Mouse (Mus musculus) embryonic facial prominence, embryonic 11.5 days (tissue): ENCODE measurements around the gene F8a. TPM values are rescaled to one million over a fixed set of nuclear protein-coding genes. Genes with fewer than 3 reads are reported as not detected.
"Not testable (repeated sequence)": the region's sequence is repeated elsewhere in the genome, so short reads cannot be mapped to it uniquely, and the experiment has no call there.

Source experiments
- ATAC-seq: fragments of 200-750 bp; cut with Nextera tagmentation; replicated peaks from 2 replicates; pipeline ENCODE4 v1.8.0; 2017; ENCODE audit warnings: low read depth; ENCODE audit not compliant: insufficient number of reproducible peaks, low FRiP score, low TSS enrichment
- DNase-seq: peaks from one replicate; pipeline ENCODE4 v3.0.0-alpha.2; 2015; ENCODE audit warnings: low spot score
- H3K27ac ChIP-seq: fragments of 300-500 bp; sonication (generic); replicated peaks from 2 replicates; pipeline ENCODE4 v1.5.1; 2014; ENCODE audit warnings: mild to moderate bottlenecking, low read depth, low read length, control low read depth
- H3K27me3 ChIP-seq: fragments of 300-500 bp; sonication (generic); 2 replicates; pipeline ENCODE4 v1.6.1; 2014; ENCODE audit warnings: mild to moderate bottlenecking, low read length, moderate library complexity, mixed read lengths; ENCODE audit not compliant: control insufficient read depth, insufficient read depth
- H3K36me3 ChIP-seq: fragments of 300-500 bp; sonication (generic); replicated peaks from 2 replicates; pipeline ENCODE4 v1.6.1; 2014; ENCODE audit warnings: low read depth, mild to moderate bottlenecking, low read length, moderate library complexity, mixed read lengths; ENCODE audit not compliant: control insufficient read depth, insufficient read depth
- H3K4me1 ChIP-seq: fragments of 300-500 bp; sonication (generic); 2 replicates; pipeline ENCODE4 v1.6.1; 2014; ENCODE audit warnings: low read length, mixed read lengths; ENCODE audit not compliant: control insufficient read depth, insufficient read depth
- H3K4me2 ChIP-seq: fragments of 300-500 bp; sonication (generic); 2 replicates; pipeline ENCODE4 v1.6.1; 2014; ENCODE audit warnings: low read depth, mild to moderate bottlenecking, control low read depth, low read length, moderate library complexity
- H3K4me3 ChIP-seq: fragments of 300-500 bp; sonication (generic); 2 replicates; pipeline ENCODE4 v1.5.1; 2014; ENCODE audit warnings: low read depth, low read length, control low read depth
- H3K9ac ChIP-seq: fragments of 300-500 bp; sonication (generic); replicated peaks from 2 replicates; pipeline ENCODE4 v1.6.1; 2014; ENCODE audit warnings: mild to moderate bottlenecking, control low read depth, low read length
- H3K9me3 ChIP-seq: fragments of 300-500 bp; sonication (generic); replicated peaks from 2 replicates; pipeline ENCODE4 v1.6.1; 2016; ENCODE audit warnings: mild to moderate bottlenecking, low read length, inconsistent platforms, mixed read lengths; ENCODE audit not compliant: control insufficient read depth
- WGBS: fragments of 180-500 bp; shearing (Covaris S2); extraction: QIAGEN DNeasy Blood & Tissue Kit; methylation state at CpG from one replicate; pipeline ENCODE4 v1.1.7; 2014; 5-methylcytosine and 5-hydroxymethylcytosine counted together
- polyA plus RNA-seq: library from polyadenylated mRNA; unstranded; fragments of >200 nt; fragmentation: Nextera tagmentation; extraction: Ambion mirVana; gene quantifications from 2 replicates; pipeline ENCODE4 v1.2.1, GENCODE M21; 2014

F8a gene
- polyA plus RNA-seq: 8.6 and 9.4 TPM in 2 replicates

DNA sequence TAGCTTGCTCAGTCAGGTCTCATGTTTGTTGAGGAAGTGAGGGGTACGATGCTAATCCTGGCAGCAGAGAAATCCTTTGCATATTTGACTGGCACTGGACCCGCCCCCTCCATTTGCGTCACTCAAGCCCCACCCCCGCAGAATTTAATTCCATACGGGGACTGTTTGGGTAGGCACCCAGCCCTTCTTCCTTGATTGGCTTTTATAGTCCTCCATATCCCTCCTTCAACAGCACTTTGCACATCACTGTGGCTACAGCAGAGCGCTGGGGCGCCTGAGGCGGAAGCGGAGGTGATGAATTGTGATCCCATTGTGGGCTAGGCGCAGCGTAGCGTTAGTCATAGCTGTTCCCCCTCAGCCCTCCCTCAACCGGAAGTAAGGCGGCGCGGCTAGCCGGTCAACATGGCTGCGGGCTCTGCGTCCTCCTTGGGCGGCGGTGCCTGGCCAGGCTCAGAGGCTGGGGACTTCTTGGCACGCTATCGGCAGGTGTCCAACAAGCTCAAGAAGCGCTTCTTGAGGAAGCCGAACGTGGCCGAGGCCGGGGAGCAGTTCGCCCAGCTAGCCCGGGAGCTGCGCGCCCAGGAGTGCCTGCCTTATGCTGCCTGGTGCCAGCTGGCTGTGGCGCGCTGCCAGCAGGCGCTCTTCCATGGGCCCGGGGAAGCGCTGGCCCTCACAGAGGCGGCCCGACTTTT is at the start of gene F8a:
TSS of gene F8a (plus strand) at position 378 of the 692 bp plus-strand sequence.
- H3K4me2 ChIP-seq: peak within 1 kb of the TSS; percentile 76

DNA sequence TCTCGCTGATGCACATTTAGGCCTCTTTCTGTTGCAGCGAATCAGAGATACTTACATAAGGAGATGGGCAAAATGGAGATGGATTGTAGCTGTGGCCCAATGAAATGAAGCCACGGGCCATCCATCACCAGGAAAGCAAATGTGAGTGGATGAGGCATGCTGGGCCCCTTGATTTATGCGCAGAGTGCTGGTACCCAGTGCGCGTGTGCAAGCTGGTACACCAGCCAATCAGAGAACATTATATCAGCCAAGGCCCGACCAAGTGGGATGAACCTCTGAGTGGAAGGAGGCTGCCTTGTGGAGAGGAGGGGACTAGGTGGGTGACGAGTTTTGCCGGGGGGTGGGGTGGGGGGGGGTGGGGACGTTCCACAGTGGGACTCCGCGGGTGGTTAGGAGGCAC is 36.2 kb upstream of the F8a start, which contains the start of gene Xlr3b:
TSS of gene Xlr3b (plus strand) at position 274 of the 400 bp plus-strand sequence.
- H3K27me3 ChIP-seq, H3K9me3 ChIP-seq, H3K27ac ChIP-seq, H3K4me2 ChIP-seq, H3K9ac ChIP-seq, H3K36me3 ChIP-seq, H3K4me1 ChIP-seq, H3K4me3 ChIP-seq, DNase-seq, ATAC-seq: not testable (repeated sequence)
- WGBS: 70% methylated on average over 9 of the region's 12 CpGs

More for the DNA sequence above, at the start of gene F8a:
- no peaks in the 10 kb centered on the region for H3K9me3 ChIP-seq
- ATAC-seq (peak; percentile 92), DNase-seq (peak; percentile 77)
- H3K4me3 ChIP-seq: peak within 1 kb of the TSS; percentile 55
- 24% methylated on average over 32 of the region's 39 CpGs for WGBS
- H3K9ac ChIP-seq: peak within 1 kb of the TSS; percentile 62
- no peaks in the 10 kb centered on the region for H3K36me3 ChIP-seq
- peak within 1 kb of the TSS; percentile 35 for H3K27ac ChIP-seq
- no peaks in the 10 kb centered on the region for H3K4me1 ChIP-seq
- 0 out of 2 replicates have a peak, but pooled peaks cover 2% of the 10 kb centered on the region for H3K27me3 ChIP-seq

DNA sequence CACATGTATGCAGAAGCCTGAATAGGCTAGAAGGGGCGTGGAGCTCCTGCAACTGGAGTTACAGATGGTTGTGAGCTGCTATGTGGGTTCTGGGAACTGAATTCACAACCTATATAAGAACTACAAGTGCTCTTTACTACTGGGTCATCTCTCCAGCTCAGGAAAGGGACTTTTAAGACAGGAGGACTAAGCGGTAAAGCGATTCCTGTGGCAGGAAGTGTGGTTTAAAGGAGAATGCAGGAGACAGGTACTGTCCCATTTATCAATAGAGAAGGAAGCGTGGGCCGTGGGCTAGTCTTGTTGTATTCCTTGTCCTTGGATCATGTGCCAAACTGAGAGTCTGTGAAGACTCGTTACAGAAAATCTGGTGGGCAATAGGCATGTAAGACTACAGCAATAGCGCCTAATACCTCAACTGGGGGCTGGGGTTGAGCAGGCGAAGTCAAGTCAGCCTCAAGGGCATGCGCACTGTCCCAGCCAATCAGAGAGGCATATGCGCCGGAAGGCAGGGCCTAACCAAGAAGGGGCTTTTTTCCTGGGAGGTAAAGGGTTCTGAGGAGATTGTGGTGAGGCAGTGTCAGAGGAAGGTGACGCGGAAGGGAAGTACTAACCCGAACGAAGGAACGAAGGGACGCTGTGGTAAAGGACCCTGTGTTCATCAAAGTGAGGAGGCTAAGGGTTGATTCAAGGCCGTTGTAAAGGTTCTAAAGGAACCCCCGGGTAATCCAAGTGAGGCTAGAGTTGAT is 14.1 kb upstream of the F8a start, which contains the start of gene Xlr4b:
TSS of gene Xlr4b (plus strand) at position 515 of the 746 bp plus-strand sequence.
- not testable (repeated sequence) for H3K4me1 ChIP-seq, H3K4me2 ChIP-seq, DNase-seq, H3K27me3 ChIP-seq, H3K9me3 ChIP-seq, ATAC-seq, H3K27ac ChIP-seq, H3K9ac ChIP-seq, H3K36me3 ChIP-seq, H3K4me3 ChIP-seq
- WGBS: 74% methylated on average over 10 of the region's 19 CpGs

DNA sequence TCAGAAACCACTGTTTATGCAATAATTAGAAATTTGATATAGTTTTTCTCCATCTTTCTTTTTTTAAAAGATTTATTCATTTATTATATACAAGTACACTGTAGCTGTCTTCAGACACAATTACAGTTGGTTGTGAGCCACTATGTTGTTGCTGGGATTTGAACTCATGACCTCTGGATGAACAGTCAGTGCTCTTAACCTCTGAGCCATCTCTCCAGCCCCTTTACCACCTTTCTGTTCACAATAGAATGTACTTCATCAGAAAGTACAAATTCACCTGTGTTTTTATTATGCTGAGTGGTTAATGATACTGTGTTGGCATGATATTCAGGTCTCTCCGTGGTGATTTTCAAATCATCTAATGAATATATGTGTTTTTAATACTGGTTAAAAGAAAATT is 2.7 kb upstream of the F8a start:
- H3K27ac ChIP-seq: no peak overlapping the region
- no peak for ATAC-seq
- no peaks in the 10 kb centered on the region for H3K9me3 ChIP-seq
- H3K27me3 ChIP-seq: 0 out of 2 replicates have a peak, but pooled peaks cover 2% of the 10 kb centered on the region
- H3K4me3 ChIP-seq: no peak overlapping the region
- DNase-seq: no peak
- no peak overlapping the region for H3K9ac ChIP-seq
- H3K4me2 ChIP-seq: no peak overlapping the region
- no peaks in the 10 kb centered on the region for H3K4me1 ChIP-seq
- WGBS: 68% methylated on average over 1 of the region's 1 CpGs
- no peaks in the 10 kb centered on the region for H3K36me3 ChIP-seq

DNA sequence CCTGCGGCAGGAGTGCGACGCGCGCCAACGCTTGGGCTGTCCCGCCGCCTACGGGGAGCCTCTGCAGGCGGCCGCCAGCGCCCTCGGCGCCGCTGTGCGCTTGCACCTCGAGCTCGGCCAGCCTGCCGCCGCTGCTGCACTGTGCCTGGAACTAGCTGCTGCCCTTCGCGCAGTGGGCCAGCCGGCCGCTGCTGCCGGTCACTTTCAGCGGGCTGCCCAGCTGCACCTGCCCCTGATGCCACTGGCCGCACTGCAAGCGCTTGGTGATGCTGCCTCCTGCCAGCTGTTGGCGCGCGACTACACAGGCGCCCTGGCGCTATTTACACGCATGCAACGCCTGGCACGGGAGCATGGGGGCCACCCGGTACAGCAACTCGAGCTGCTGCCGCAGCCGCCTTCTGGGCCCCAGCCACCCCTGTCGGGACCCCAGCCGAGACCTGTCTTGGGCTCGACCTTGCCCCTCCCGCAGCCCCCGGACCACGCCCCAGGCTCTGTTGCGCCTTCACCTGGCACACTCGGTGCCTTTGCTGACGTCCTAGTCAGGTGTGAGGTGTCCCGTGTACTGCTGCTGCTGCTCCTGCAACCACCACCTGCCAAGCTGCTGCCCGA is 619 bp downstream of the F8a start:
- Histone ChIP-seq H3K4me3 (peak overlapping the region; percentile 55), H3K36me3 (no peaks in the 10 kb centered on the region), H3K9ac (peak overlapping the region; percentile 62), H3K4me1 (no peaks in the 10 kb centered on the region), H3K9me3 (no peaks in the 10 kb centered on the region), H3K27me3 (0 out of 2 replicates have a peak, but pooled peaks cover 2% of the 10 kb centered on the region), H3K4me2 (peak overlapping the region; percentile 76), H3K27ac (peak overlapping the region; percentile 35)
- DNase-seq: peak; percentile 5
- WGBS: 18% methylated on average over 32 of the region's 51 CpGs
- ATAC-seq: peak; percentile 71

DNA sequence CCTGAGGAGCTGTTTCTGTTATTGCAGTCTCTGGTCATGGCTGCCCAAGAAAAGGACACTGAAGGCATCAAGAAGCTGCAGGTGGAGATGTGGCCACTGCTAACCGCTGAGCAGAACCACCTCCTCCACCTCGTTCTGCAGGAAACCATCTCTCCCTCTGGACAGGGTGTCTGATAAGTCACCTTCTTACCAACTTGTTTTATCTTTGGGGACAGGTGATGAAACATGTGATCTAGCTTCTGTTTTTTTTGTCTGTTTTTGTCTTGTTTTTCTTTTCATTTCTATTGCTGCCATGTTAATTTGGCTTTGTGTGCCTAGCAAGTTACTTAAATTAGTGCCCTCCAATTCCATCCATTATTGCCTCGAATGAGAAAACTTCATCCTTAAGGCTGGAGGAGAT is 1.2 kb downstream of the F8a start:
- peak overlapping the region; percentile 55 for H3K4me3 ChIP-seq
- no peaks in the 10 kb centered on the region for H3K9me3 ChIP-seq
- no peak overlapping the region for H3K27ac ChIP-seq
- H3K36me3 ChIP-seq: no peaks in the 10 kb centered on the region
- H3K27me3 ChIP-seq: 0 out of 2 replicates have a peak, but pooled peaks cover 2% of the 10 kb centered on the region
- no peaks in the 10 kb centered on the region for H3K4me1 ChIP-seq
- peak overlapping the region; percentile 76 for H3K4me2 ChIP-seq
- 41% methylated on average over 3 of the region's 3 CpGs for WGBS
- DNase-seq (no peak), ATAC-seq (no peak)
- H3K9ac ChIP-seq: peak overlapping the region; percentile 62

DNA sequence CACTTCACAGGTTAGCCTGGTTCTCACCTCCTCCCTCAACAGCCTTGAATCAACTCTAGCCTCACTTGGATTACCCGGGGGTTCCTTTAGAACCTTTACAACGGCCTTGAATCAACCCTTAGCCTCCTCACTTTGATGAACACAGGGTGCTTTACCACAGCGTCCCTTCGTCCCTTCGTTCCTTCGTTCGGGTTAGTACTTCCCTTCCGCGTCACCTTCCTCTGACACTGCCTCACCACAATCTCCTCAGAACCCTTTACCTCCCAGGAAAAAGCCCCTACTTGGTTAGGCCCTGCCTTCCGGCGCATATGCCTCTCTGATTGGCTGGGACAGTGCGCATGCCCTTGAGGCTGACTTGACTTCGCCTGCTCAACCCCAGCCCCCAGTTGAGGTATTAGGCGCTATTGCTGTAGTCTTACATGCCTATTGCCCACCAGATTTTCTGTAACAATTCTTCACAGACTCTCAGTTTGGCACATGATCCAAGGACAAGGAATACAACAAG is 14.8 kb downstream of the F8a start, which contains the start of gene Xlr4c:
TSS of gene Xlr4c (minus strand) at position 310 of the 505 bp plus-strand sequence.
- WGBS: 85% methylated on average over 13 of the region's 14 CpGs
- H3K36me3 ChIP-seq, H3K4me2 ChIP-seq, ATAC-seq, DNase-seq, H3K4me3 ChIP-seq, H3K4me1 ChIP-seq, H3K27ac ChIP-seq, H3K9me3 ChIP-seq, H3K9ac ChIP-seq, H3K27me3 ChIP-seq: not testable (repeated sequence)
